8 mouse cellular contexts compared by ENCODE assay signal in genomic region chr7:100894057-100894832, GRCm38 (mm10). TPM values are rescaled to one million over a fixed set of nuclear protein-coding genes. Genes with fewer than 3 reads are reported as not detected.
DNase-seq lines count a peak whose midpoint lies in the region; ATAC-seq and TF ChIP-seq lines count a peak whose summit lies in the region.

No protein-coding gene starts in this region.

- TF ChIP-seq CTCF in intestine, postnatal 0 days (IDR thresholded peaks at IDR 0.05; ENCODE audit: low read depth): 0 out of 2 replicates have a peak, but pooled peaks have one; percentile 14

- H3K4me1 ChIP-seq in intestine, postnatal 0 days (replicated peaks; ENCODE audit: control insufficient read depth, insufficient read depth, low read length): 0 out of 2 replicates have a peak, but pooled peaks cover 7% of the 10 kb centered on the region
- H3K4me1 ChIP-seq in liver, embryonic 16.5 days (ENCODE audit: control insufficient read depth, low read depth, low read length): peaks cover 2% of the 10 kb centered on the region; the same call in 1 of the 2 replicates

- no peaks in the 10 kb centered on the region for H3K9me3 ChIP-seq in intestine, postnatal 0 days (ENCODE audit: control insufficient read depth)
- no peaks in the 10 kb centered on the region for H3K9me3 ChIP-seq in liver, embryonic 16.5 days (replicated peaks; ENCODE audit: control insufficient read depth, low read length)

- H3K27ac ChIP-seq in intestine, postnatal 0 days (ENCODE audit: low read depth, low read length): no peak overlapping the region
- H3K27ac ChIP-seq in liver, embryonic 16.5 days (ENCODE audit: low read length): no peak overlapping the region

- peak; percentile 52 for DNase-seq in kidney, postnatal 10 days
- DNase-seq in kidney, adult 8-10 months: no peak
- peak; percentile 76 for DNase-seq in cerebellum, adult 11-12 months
- peak; percentile 80 for DNase-seq in right cerebral cortex, postnatal 25 days
- no peak for DNase-seq in spleen, postnatal 14 days (ENCODE audit: low spot score in 2 of 2)

- H3K36me3 ChIP-seq in intestine, postnatal 0 days (ENCODE audit: control insufficient read depth, insufficient read depth): peaks cover 11% of the 10 kb centered on the region; the same call in 1 of the 2 replicates
- no peaks in the 10 kb centered on the region for H3K36me3 ChIP-seq in liver, embryonic 16.5 days (ENCODE audit: control insufficient read depth, insufficient read depth)

- H3K4me3 ChIP-seq in intestine, postnatal 0 days (ENCODE audit: low read depth, low read length): peak overlapping the region; percentile 45
- H3K4me3 ChIP-seq in liver, embryonic 16.5 days (ENCODE audit: low read depth, low read length): peak overlapping the region; percentile 56

- H3K4me2 ChIP-seq in intestine, postnatal 0 days (replicated peaks; ENCODE audit: low read depth): peak overlapping the region; percentile 91
- peak overlapping the region; percentile 66 for H3K4me2 ChIP-seq in liver, embryonic 16.5 days (ENCODE audit: low read depth, low read length)

- peak overlapping the region; percentile 51 for H3K9ac ChIP-seq in intestine, postnatal 0 days (ENCODE audit: low read depth, low read length)
- H3K9ac ChIP-seq in liver, embryonic 16.5 days (ENCODE audit: low read depth, low read length): peak overlapping the region; percentile 24; the same call in 1 of the 2 replicates

- 0 out of 2 replicates have a peak, but pooled peaks cover 9% of the 10 kb centered on the region for H3K27me3 ChIP-seq in intestine, postnatal 0 days (replicated peaks; ENCODE audit: control insufficient read depth, insufficient read depth, low read length)
- peaks cover 28% of the 10 kb centered on the region for H3K27me3 ChIP-seq in liver, embryonic 16.5 days (ENCODE audit: control insufficient read depth, insufficient read depth, low read depth, low read length)

- ATAC-seq in frontal cortex, adult (ENCODE audit: low TSS enrichment): peak; percentile 69
- peak; percentile 36; the same call in 1 of the 2 replicates for ATAC-seq in intestine, postnatal 0 days
- no peak for ATAC-seq in liver, embryonic 16.5 days (ENCODE audit: low read depth)

- WGBS in intestine, postnatal 0 days: 9% methylated on average over 50 of the region's 53 CpGs
- 5% methylated on average over 53 of the region's 53 CpGs for WGBS in liver, embryonic 16.5 days (ENCODE audit: insufficient replicate concordance)

RNA-seq across cellular contexts. Expression of gene Relt, which starts 31.0 kb away (rescaled TPM):
- polyA plus RNA-seq in intestine, postnatal 0 days (2015; fragmentation: Nextera tagmentation; extraction: Ambion mirVana): 0.78 and 1.0 TPM in 2 replicates
- 15.8 and 16.3 TPM in 2 replicates for polyA plus RNA-seq in liver, embryonic 16.5 days (2015; fragmentation: Nextera tagmentation; extraction: Ambion mirVana)

RNA-seq across cellular contexts. Expression of gene Arhgef17, which starts 37.7 kb away (rescaled TPM):
- polyA plus RNA-seq in intestine, postnatal 0 days (2015; fragmentation: Nextera tagmentation; extraction: Ambion mirVana): 2.0 and 2.5 TPM in 2 replicates
- polyA plus RNA-seq in liver, embryonic 16.5 days (2015; fragmentation: Nextera tagmentation; extraction: Ambion mirVana): 0.57 and 0.87 TPM in 2 replicates

Comparison
In these comparisons a context has a peak if more than half of its experiments do, and no peak if none do; other contexts are left out.
1. DNase-seq: peak in kidney, postnatal 10 days (single experiment), cerebellum, adult 11-12 months (single experiment) and right cerebral cortex, postnatal 25 days (single experiment); none in kidney, adult 8-10 months (0 of 2) and spleen, postnatal 14 days (0 of 2).